Mouse (Mus musculus) cerebellum, postnatal 36 days (tissue): ENCODE data around the gene Il9r.

Experiments used
- DNase-seq, 2 experiments: peaks; one replicate each; pipeline ENCODE4 v3.0.0; 2021 to 2022; ENCODE audit warnings: mixed read lengths in 2 of 2

Il9r gene

DNA sequence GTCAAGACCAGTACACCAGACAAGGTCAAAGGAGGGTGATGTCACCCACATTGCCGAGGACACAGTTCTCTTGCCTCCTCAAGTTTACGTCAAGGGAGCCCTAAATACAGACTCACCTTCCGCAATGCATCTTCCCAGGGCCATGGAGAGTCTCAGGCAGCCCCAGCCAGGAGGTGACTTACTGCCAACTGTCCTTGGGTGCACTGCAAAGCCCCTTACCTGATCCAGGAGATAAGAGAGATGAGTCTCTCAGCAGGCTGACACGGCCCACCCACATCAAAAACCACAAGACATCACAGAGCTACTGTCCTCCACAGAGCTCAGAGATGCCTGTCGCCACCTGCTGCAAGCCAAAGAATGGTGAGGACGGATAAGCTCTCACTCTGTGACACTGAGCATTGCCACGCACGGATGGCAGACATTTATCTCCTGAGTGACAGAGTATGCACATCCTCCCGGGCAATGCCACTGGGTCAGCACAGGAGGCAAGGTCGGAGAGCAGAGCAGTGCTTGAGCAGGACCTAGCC, at the start of gene Il9r:
Gene Il9r (minus strand): TSS at position 205 of the 527 bp plus-strand sequence.
- DNase-seq = no peak

DNA sequence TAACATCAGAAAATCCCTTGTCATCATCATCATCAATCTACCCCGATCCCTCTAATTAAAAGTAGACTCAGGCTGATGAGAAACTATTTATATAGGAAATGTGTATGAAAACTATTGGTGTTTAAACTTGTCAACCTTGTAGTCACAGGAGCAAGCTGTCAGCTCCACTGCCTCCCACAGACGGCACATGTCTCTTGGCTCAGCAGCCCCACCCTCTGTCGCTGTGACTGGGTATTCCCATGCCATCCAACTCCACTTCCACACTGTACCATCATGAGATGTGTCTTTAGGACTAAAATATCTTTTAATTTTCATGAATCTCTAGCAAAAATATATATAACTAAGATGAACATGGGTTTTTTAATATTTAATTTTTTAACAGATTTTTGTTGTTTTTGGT, 48.3 kb upstream of the Il9r start:
- no peak for DNase-seq

DNA sequence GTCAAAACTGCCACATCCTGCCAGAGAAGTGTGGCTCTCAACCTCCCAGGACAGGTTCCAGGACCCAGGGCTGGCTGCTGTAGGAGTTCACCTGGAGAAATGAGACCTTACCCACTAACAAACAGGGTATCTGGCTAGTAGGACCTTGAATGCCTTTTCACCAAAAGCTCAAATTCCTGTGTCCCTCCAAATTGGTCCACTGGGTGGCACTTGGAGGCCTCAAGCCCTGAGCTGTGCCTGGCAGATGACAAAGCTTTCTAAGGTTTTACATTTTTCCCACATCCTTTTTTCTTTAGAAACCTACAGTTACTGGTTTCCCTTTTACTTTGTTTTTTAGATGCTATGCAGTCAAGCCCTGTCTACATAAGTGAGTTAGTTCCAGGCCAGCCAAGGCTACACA, 47.0 kb upstream of the Il9r start:
- DNase-seq = no peak

DNA sequence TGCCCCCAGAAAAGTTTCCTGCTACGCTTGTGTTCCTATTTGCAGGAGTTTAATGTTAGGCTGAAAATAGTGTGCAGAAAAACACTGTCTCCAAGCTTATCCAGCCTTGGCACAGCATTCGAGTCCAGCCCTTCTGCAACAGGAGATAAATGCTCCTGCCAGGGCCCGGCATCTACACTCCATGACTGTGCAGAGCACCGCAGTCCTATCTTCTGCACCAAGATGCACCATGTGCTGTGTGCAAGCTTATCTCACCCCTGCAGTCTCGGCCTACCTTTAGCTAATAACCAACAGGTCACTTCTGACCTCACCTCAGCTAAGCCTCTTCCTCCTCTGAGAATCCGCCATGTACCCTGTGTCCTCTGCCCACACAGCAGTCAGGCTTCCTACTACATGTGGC, 45.5 kb upstream of the Il9r start:
- no peak for DNase-seq

DNA sequence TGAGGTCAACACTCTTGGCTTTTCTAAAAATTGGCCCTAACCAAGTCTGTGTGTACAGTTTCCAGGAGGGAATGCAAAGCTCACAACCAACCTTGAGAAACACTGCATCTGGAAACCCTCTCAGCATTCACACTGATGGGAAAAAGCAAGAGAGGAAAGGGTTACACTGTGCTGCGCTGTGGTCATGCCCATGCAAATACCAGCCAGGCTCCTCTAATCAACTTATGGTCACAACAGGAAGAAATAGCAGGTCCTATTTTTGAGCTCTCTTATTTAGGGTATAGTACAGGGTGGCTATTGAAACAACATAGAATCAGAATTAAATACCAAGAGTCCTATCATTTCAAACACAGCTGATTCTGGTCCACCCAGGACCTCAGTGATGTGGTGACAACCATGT, 44.5 kb upstream of the Il9r start:
- no peak for DNase-seq

DNA sequence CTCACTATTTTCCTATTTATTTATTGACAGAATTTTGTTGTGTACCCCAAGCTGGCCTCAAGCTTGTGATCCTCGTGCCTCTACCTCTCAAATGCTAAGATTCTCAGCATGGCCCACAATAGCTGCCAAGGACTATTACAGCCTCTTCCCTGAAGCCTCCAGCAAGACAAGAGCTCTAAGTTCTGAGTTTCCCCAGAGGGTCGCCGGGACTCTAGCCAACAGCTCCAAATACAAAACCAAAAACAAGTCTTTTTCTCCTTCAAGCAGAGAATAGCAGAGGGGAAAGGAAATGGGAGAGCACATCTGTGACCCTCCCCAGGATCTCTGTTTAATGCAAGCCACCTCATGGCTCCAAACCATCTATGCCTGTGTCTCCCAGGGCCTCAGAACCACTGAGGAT, 44.0 kb upstream of the Il9r start:
- DNase-seq = no peak

DNA sequence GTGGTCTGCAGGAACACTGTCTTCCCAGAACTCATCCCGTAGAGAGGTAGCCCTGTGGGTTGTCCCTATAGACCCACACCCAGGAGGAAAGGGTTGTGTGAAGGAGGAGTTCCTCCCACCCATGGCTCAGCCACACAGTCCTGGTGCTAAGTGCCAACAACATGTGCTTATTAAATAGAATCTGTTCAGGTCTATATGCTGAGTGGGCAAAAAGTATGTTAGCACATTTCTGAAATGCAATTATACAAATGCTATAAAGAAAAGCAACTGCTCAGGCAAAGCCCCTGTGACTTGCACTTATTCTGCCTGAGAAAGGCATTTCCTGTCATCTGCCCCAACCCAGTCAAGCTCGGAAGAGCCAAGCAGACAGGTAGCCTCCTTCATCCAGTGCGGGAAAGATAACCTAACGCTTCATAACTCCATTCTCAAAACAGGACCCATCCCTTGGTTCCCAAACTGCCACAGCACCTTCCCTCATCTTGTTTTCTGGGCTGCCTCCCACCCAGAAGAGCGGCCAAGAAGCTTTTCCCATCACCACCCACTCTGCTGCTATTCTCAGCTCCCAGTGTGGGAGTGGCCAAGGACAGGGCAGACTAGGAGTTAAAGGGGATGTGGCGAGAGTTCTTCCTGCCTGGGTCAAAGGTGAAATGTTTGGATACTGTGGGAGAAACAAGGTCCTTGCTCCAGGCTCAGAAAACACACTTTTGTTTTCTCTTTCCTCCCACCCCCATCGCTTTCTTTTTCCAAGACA, 43.3 kb upstream of the Il9r start:
- no peak for DNase-seq

DNA sequence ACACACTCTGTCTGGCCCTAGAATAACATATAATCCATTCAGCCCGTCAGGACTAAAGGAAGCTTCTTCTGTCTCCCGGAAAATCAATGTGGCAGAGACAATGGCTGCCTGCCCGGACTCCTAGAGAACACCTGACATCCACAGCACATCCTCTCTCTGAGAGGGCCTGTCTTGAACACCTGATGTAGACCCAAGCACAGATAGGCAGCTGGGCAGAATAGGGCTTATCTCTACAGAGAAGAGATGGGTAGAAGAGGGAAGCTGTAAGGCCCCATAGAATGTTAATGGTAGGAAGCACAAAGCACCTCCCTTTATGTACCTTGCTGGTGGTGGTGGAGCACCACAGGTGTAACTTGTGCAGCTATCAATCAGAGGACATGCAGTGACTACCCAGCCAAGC, 42.1 kb upstream of the Il9r start:
- DNase-seq = no peak

DNA sequence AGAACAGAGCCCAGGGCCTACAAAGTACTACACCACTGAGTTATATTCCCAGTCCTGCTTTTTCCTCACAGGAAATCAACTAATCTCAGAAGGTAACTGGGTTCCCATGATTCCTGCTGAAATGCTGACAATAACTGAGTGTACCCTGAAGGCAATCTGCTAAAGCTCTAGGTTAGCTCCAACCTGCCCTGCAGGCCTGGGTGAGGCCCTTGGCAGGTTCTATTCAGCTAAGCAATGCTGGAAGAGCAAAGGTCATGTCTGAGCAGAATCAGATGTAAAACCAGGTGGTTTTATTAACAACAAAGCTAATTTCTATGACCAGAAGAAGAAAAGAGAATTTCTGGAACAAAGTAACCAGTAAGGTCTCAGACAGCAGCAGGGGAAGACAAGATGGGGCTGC, 41.3 kb upstream of the Il9r start:
- DNase-seq = no peak

DNA sequence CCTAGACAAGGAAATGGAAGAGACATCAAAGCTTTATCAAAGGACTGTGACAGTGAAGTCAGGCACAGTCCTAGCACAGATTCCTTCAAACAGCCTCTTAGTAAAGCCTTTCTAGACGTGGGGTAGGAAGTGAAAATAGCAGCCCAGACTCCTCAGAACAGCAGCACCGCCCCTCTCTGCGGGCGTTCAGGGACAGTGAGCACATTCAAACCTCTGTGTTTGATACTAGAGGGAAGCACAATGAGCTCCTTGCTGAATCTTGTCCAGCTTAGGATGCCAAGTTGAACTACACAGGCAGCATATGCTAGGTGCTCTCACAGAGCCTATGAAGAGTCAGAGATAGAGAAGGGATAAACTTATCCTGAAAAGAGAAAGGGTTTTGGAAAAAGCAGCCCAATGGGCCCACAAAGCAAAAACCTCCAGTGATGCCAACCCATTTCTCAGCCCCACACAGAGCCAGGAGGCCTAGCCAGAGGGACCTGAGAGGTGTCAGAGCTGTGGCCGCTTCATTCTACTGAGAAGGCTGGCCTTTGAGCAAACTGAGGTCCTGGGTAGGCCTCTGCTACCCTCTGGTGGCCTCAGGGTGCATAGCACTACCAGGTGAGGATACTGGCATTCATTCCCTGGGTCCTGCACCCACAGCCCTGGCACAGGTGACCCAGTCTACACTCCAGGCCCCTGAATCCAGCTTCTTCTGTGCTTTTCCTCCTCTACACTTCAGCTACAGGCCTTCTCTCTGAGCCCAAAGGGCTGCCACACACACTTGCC, 38.2 kb upstream of the Il9r start:
- peak; percentile 83 to 89 for DNase-seq

DNA sequence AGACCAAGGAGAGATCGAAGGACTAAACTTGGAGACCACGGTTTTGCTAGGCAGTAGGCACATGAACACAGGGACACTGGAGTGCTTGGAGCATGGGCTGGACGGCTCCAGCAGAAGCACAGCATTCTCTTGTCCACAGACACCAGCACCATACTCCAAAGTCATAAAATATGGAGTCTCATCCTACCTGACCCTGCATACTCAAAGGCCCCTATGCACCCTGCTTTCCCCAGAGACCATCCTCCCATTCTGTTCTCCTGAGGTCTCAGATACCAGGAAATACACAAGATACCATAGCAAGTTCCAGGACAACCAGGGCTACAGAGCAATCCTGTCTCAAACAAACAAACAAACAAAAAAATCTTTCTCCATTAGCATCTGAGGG, 37.3 kb upstream of the Il9r start:
- no peak for DNase-seq

DNA sequence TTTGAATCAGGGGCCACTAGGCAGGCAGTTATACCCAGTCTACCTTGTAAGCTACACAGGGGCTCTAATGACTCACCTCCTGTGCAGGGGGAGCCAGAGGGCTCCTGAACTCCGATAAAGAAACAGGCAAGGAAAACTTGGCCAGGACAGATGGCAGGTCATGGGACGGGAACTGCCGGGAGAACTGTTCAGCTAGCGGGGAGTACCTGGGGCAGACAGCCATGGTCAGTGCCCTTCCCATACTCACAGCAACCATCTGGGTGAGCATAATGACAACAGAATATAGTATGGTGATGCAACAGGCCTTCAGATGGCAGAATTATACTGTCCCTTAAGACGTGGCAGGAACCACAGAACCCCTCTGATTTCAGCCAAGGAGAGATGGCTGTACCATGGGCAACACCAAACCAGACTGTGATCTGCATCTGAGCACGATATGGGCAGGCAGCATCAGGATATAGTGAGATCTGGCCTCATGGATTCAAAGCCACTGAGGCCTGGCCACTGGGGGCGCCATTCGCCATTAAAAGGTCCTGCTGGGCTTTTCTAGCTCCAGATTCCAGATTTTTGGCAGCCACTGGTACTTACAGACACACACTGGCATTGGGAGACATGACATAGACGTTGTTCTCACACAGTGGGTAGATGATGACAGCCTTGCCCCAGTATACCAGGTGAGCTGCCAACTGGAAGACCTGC, 36.8 kb upstream of the Il9r start:
- DNase-seq = peak; percentile 75 to 77

DNA sequence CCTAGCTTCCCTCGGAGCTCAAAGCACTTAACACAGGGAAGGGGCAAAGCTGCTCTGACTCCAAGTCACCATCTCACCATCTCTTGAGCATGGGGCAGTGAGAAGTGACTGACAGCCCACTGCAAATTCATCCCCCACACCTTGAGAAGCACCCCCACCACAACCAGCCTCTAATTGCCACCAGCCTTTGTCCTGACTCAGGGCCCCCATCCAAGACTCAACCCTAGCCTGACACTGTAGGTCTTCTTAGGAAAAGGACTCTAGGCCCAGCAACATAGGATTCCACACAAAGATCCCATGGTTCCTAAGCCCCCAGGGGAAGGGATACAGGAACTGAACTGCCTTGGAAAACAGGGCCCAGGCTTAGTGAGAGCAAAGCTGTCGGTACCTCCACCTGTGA, 36.1 kb upstream of the Il9r start:
- no peak for DNase-seq

DNA sequence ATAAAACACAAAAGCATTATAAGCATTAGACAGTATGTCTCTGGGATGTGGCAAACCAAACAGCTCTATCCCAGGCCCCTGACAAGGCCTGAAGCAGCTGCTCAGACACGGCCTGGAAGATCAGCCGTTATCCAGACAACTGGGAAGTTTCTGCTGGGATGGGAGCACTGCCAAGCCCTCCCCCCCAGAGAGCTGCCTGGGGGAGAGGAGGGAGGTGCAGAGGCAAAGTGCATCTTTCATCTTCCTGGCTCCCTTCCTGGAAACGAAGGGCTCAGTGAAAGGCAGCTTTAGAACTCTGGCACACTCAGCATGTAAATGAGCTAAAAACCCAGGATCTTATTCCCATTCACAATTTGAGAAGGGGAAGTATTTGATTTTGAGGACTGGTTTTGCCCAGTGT, 35.6 kb upstream of the Il9r start:
- DNase-seq = peak; percentile 35 to 53

DNA sequence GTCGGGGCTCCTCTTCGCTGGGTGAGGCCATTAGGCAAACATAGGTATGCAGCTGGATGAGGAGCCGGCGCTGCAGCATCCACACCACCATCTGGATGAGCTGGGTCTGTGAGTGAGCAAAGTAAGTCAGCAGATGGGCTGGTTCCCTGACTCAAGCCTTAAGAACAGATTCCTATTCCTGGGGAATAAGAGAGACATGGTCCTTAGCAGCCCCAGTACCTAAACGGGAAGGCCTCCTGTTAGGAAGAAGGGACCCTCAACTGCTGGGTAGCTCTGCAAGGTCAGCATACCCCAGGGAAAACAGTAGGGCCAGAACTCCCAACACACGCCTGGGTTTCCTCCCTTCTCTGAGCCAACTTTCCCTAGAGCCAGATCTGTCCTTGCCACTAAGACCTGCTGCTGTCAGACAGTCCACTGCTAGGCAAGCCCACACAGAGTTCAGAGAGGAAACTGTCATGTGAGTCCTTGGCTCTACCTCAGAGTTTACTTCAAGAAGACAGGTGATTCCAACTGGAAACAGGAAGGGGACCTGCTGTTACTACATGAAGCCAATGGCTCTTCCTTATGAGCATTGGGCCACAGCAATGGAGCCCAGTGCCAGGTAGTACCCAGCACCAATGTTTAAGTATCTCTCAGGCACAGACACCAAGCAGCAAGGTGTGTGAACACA, 34.9 kb upstream of the Il9r start:
- DNase-seq = peak in 1 of 2 experiments; percentile 21

DNA sequence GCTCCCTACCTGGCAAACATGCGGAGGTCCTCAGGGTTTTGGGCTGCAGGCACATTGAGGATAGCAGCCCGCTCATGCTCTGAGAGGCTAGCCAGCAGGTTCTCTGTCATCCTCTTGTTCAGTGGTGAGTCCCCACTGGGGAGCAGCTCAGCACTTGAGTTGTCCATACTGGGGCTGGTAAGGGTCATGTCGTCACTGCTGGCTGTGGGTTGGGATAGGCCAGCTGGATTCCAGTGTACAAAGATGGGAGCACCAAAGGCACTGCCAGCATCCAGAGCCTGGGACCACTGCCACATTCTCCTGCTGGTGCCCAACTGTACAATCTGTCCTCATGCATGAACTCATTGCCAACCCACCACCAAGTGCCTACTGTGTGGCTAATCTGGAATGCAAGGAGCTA, 33.8 kb upstream of the Il9r start:
- DNase-seq = peak in 1 of 2 experiments; percentile 49

DNA sequence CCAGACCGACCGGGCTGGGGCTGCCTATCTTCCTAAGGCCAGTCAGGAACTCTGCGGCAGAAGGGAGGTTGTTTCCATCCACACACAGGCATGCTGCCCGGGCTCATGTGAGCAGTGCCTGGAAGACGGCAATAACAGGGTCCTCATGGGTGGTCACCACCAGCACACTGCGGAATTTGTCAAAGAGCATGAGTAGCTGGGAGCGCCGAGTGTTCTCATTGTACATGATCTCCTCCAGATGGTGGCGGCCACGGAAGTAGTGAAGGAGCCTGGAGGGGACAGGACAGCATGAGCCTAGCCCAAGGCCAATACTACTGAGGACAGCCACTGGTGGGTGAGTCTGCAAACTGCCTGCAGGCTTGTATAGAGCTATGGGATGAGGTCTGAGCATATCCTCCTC, 32.8 kb upstream of the Il9r start:
- DNase-seq = peak in 1 of 2 experiments; percentile 37

DNA sequence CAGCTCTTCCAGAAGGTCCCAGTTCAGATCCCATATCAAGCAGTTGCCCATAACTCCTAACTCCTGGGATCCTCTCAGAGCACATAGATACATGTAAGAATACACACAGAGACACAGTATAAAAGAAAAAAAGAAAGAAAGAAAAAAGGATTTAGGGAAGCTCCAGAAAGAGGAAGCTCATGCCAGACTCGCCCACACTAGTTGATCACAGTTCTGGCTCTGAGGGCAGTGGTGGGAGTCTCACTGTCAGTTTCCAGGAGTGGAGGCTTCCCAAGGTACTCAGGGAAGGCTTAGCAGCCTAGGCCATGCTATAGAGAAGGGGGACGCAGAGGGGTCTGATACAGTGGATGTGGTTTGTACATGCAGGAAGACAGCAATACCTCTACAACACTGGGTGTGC, 31.0 kb upstream of the Il9r start:
- DNase-seq = no peak

DNA sequence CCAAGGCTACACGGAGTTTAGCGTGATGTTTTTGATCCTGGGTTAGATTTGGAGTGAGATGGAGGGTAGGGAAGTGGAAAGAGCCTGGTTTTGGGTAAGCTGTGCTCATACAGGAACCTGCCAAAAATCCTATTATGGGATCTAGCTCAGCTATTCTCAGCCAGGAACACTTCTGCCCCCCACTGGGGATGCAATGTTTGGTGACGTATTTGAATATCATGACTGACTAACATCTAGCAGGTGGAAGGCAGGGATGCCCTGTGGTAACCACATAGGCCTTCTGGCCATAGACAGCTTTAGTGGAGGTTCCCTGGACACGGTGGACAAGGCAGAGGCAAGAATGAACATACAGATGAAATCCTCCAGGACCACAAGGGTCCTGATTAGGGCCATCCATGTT, 30.1 kb upstream of the Il9r start:
- DNase-seq = peak; percentile 55 to 65

DNA sequence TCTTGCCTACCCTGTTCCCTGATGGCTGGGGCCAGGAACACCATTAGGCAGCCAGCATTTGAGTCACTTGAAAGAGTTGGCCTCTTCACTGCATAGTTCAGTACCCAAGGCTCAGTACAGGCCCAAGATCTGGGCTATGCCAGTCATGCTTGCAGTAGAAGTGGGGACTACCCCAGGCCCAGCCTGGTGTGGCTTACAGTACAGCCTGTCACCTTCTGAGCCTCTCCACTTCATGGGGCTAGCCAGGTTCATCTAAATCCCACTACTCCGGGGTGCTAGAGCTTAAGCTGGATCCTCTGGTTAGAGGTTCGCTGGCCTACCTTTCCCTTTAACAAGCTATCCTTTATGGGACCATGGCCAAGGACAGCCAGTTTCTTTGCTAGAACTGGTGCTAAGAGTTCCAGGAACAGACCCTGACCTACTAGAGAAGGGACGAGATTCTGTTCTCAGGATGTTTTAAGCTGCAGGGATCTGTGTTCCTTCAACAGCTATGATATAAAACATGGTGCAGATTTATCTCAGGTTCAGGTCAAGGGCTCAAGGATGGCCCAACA, 28.3 kb upstream of the Il9r start:
- no peak for DNase-seq

DNA sequence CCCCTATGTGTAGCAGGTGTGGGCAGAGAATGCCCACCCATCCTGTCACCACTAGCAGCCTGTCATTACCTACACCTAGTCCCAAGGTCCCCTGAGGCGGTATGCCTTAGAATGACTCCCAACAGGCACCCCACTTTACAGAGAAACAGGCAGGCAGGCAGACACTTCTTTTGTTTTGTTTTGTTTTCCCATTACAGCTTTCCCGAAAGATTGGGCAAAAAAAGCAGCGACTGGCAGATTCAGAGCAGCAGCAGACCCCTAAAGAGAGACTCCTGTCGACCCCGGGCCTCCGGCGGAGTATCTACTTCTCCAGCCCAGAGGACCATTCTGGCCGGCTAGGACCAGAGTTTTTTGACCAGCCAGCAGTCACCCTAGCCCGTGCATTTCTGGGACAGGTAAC, 27.5 kb upstream of the Il9r start:
- DNase-seq = no peak

DNA sequence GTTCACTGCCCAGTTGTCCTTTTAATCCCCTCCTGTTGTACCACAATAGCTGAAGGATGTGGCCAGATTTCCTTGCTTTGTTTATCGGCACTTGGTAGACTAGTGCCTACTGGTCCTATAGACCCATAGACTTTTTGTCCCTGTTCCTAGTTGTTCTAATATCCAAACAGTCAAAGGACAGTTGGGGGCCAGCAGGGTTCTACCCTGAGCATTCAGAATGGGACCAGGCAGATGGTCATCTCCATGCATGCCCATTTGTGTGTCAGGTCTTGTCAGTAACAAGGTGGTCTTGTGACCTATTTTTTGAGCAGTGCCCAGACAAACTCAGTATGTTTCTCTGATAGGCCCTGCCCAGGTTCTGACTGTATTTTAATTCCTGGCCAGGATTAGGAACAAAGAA, 27.0 kb upstream of the Il9r start:
- DNase-seq = peak in 1 of 2 experiments; percentile 52
